Mouse (Mus musculus) bone marrow macrophage, adult 2 months (primary cell): ENCODE measurements around the gene Rexo2. TPM values are rescaled to one million over a fixed set of nuclear protein-coding genes. Genes with fewer than 3 reads are reported as not detected.
A peak's percentile ranks its signal among the peaks of the same experiment; 100 is the strongest.

Source experiments
- H3K27ac ChIP-seq: 2 replicates; pipeline ENCODE4 v1.5.1; 2012; ENCODE audit warnings: low read depth, low read length; ENCODE audit not compliant: insufficient read depth
- H3K4me1 ChIP-seq: 2 replicates; pipeline ENCODE4 v1.6.1; 2012; ENCODE audit warnings: low read length; ENCODE audit not compliant: control insufficient read depth, insufficient read depth
- H3K4me3 ChIP-seq: 2 replicates; pipeline ENCODE4 v1.5.1; 2012; ENCODE audit warnings: mild to moderate bottlenecking, low read length, moderate library complexity; ENCODE audit not compliant: insufficient read depth
- CTCF ChIP-seq: IDR thresholded peaks from 2 replicates; pipeline ENCODE4 v1.5.1; 2012; ENCODE audit warnings: low read depth, mild to moderate bottlenecking, low read length, moderate library complexity
- POLR2A ChIP-seq: IDR thresholded peaks from 2 replicates; pipeline ENCODE4 v1.6.1; 2012; ENCODE audit warnings: mild to moderate bottlenecking, low read depth, low read length, borderline replicate concordance
- polyA plus RNA-seq: library from polyadenylated mRNA; stranded (reverse); fragments of >200 nt; gene quantifications from 2 replicates; pipeline ENCODE4 v1.2.4, GENCODE M21; 2012; ENCODE audit not compliant: missing spikeins, insufficient read depth, insufficient read length

The Rexo2 gene
- polyA plus RNA-seq, 1 experiment = 88.1 TPM

- Histone ChIP-seq H3K4me3 (no peak overlapping the region), H3K4me1 (peaks cover 14% of the 10 kb centered on the region), H3K27ac (no peak overlapping the region)
- TF ChIP-seq POLR2A = no peak
- peak; percentile 55; the same call in 1 of the 2 replicates for TF ChIP-seq CTCF
Measured at GRCm38 (mm10) chr9:48447783-48448209, 32.6 kb downstream of the Rexo2 start.

- Histone ChIP-seq H3K4me3 (no peak overlapping the region), H3K27ac (no peak overlapping the region), H3K4me1 (peaks cover 14% of the 10 kb centered on the region)
- TF ChIP-seq CTCF = no peak
Measured at GRCm38 (mm10) chr9:48444821-48445220, 35.6 kb downstream of the Rexo2 start.

GRCm38 (mm10) chr9:48443873-48444272, 36.5 kb downstream of the Rexo2 start:
- Histone ChIP-seq H3K27ac (no peak overlapping the region), H3K4me1 (peaks cover 14% of the 10 kb centered on the region), H3K4me3 (no peak overlapping the region)
- no peak for TF ChIP-seq CTCF
- no peak for TF ChIP-seq POLR2A

- Histone ChIP-seq H3K4me1 (peaks cover 9% of the 10 kb centered on the region), H3K27ac (peak overlapping the region; percentile 34), H3K4me3 (no peak overlapping the region)
- TF ChIP-seq CTCF (no peak), POLR2A (no peak)
Measured at GRCm38 (mm10) chr9:48432449-48432848, 48.0 kb downstream of the Rexo2 start.

- H3K27ac ChIP-seq = no peak overlapping the region
- no peak overlapping the region for H3K4me3 ChIP-seq
- no peak for TF ChIP-seq POLR2A
- no peak for TF ChIP-seq CTCF
- H3K4me1 ChIP-seq = peaks cover 9% of the 10 kb centered on the region
Measured at GRCm38 (mm10) chr9:48427176-48427575, 53.2 kb downstream of the Rexo2 start.

- Histone ChIP-seq H3K4me1 (peaks cover 28% of the 10 kb centered on the region), H3K4me3 (peak overlapping the region; percentile 44), H3K27ac (peak overlapping the region; percentile 94)
- no peak for TF ChIP-seq CTCF
- TF ChIP-seq POLR2A = no peak
Measured at GRCm38 (mm10) chr9:48423256-48423655, 57.2 kb downstream of the Rexo2 start.

GRCm38 (mm10) chr9:48422382-48422781, 58.0 kb downstream of the Rexo2 start:
- Histone ChIP-seq H3K27ac (peak overlapping the region; percentile 94), H3K4me1 (peaks cover 32% of the 10 kb centered on the region), H3K4me3 (peak overlapping the region; percentile 58)
- TF ChIP-seq CTCF = no peak
- TF ChIP-seq POLR2A = no peak

- TF ChIP-seq CTCF (no peak), POLR2A (no peak)
- H3K27ac ChIP-seq = peak overlapping the region; percentile 94
- H3K4me1 ChIP-seq = peaks cover 41% of the 10 kb centered on the region
- no peak overlapping the region for H3K4me3 ChIP-seq
Measured at GRCm38 (mm10) chr9:48421561-48421960, 58.9 kb downstream of the Rexo2 start.

GRCm38 (mm10) chr9:48421029-48421428, 59.4 kb downstream of the Rexo2 start:
- H3K4me1 ChIP-seq = peaks cover 42% of the 10 kb centered on the region
- no peak for TF ChIP-seq POLR2A
- TF ChIP-seq CTCF = no peak
- H3K27ac ChIP-seq = peak overlapping the region; percentile 37
- H3K4me3 ChIP-seq = no peak overlapping the region

GRCm38 (mm10) chr9:48420437-48420836, 60.0 kb downstream of the Rexo2 start:
- Histone ChIP-seq H3K4me3 (no peak overlapping the region), H3K27ac (peak overlapping the region; percentile 37), H3K4me1 (peaks cover 48% of the 10 kb centered on the region)
- no peak for TF ChIP-seq CTCF
- TF ChIP-seq POLR2A = no peak

GRCm38 (mm10) chr9:48418829-48419228, 61.6 kb downstream of the Rexo2 start:
- Histone ChIP-seq H3K4me3 (peak overlapping the region; percentile 70), H3K4me1 (peaks cover 55% of the 10 kb centered on the region), H3K27ac (peak overlapping the region; percentile 100)
- no peak for TF ChIP-seq CTCF
- TF ChIP-seq POLR2A = no peak

Other genes with a start within 250 kb of the Rexo2 start
- not detected in 2 replicates for gene Nxpe2, start 127.2 kb downstream of the Rexo2 start, polyA plus RNA-seq
- gene Rbm7, start 14.7 kb upstream of the Rexo2 start, polyA plus RNA-seq = 89.5 and 99.3 TPM in 2 replicates
- gene Gm5617, start 14.8 kb upstream of the Rexo2 start, polyA plus RNA-seq = 16.5 and 16.8 TPM in 2 replicates
- gene Nnmt, start 124.5 kb upstream of the Rexo2 start, polyA plus RNA-seq = 0.80 TPM in 1 of 2 replicates, not detected in the other